Mouse (Mus musculus) hindbrain, embryonic 13.5 days (tissue): ENCODE data around the gene Rai14. TPM values are rescaled to one million over a fixed set of nuclear protein-coding genes. Genes with fewer than 3 reads are reported as not detected.

Source experiments
- ATAC-seq: fragments of 200-750 bp; cut with Nextera tagmentation; 2 replicates; pipeline ENCODE4 v1.8.0; 2017; ENCODE audit warnings: moderate TSS enrichment; ENCODE audit not compliant: low FRiP score
- H3K27ac ChIP-seq: fragments of 300-500 bp; sonication (generic); 2 replicates; pipeline ENCODE4 v1.5.1; 2015; ENCODE audit warnings: inconsistent platforms, mild to moderate bottlenecking, moderate library complexity
- H3K27me3 ChIP-seq: fragments of 300-500 bp; sonication (generic); 2 replicates; pipeline ENCODE4 v1.6.1; 2015; ENCODE audit warnings: mild to moderate bottlenecking, inconsistent platforms
- H3K36me3 ChIP-seq: fragments of 300-500 bp; sonication (generic); 2 replicates; pipeline ENCODE4 v1.6.1; 2015; ENCODE audit warnings: mild to moderate bottlenecking, inconsistent platforms
- H3K4me1 ChIP-seq: fragments of 300-500 bp; sonication (generic); replicated peaks from 2 replicates; pipeline ENCODE4 v1.6.1; 2015; ENCODE audit warnings: inconsistent platforms
- H3K4me2 ChIP-seq: fragments of 300-500 bp; sonication (generic); 2 replicates; pipeline ENCODE4 v1.6.1; 2015; ENCODE audit warnings: inconsistent platforms, mild to moderate bottlenecking, moderate library complexity
- H3K4me3 ChIP-seq: fragments of 300-500 bp; sonication (generic); 2 replicates; pipeline ENCODE4 v1.5.1; 2015; ENCODE audit warnings: mild to moderate bottlenecking, inconsistent platforms
- H3K9ac ChIP-seq: fragments of 300-500 bp; sonication (generic); 2 replicates; pipeline ENCODE4 v1.6.1; 2015; ENCODE audit warnings: mild to moderate bottlenecking, inconsistent platforms
- H3K9me3 ChIP-seq: fragments of 300-500 bp; sonication (generic); 2 replicates; pipeline ENCODE4 v1.6.1; 2016; ENCODE audit warnings: inconsistent platforms
- WGBS: fragments of 180-500 bp; shearing (Covaris S2); methylation state at CpG from one replicate; pipeline ENCODE4 v1.1.7; 2015; 5-methylcytosine and 5-hydroxymethylcytosine counted together
- polyA plus RNA-seq: library from polyadenylated mRNA; unstranded; fragments of >200 nt; fragmentation: Nextera tagmentation; extraction: Ambion mirVana; gene quantifications from 2 replicates; pipeline ENCODE4 v1.2.1, GENCODE M21; 2015

The Rai14 gene
- polyA plus RNA-seq, 1 experiment from 2014 or later = 19.1 TPM

GRCm38 (mm10) chr15:10738354-10739142 lies 24.1 kb upstream of the Rai14 start:
- no peaks in the 10 kb centered on the region for H3K4me1 ChIP-seq
- H3K4me2 ChIP-seq = no peak overlapping the region
- no peaks in the 10 kb centered on the region for H3K36me3 ChIP-seq
- H3K4me3 ChIP-seq = no peak overlapping the region
- no peak overlapping the region for H3K27ac ChIP-seq
- H3K27me3 ChIP-seq = no peaks in the 10 kb centered on the region
- no peaks in the 10 kb centered on the region for H3K9me3 ChIP-seq
- no peak for ATAC-seq
- WGBS = 82% methylated on average over 6 of the region's 6 CpGs
- no peak overlapping the region for H3K9ac ChIP-seq

GRCm38 (mm10) chr15:10735948-10736347 lies 21.5 kb upstream of the Rai14 start:
- Histone ChIP-seq H3K4me1 (no peaks in the 10 kb centered on the region), H3K27me3 (no peaks in the 10 kb centered on the region), H3K4me2 (no peak overlapping the region), H3K27ac (no peak overlapping the region), H3K36me3 (no peaks in the 10 kb centered on the region), H3K4me3 (no peak overlapping the region), H3K9me3 (no peaks in the 10 kb centered on the region), H3K9ac (no peak overlapping the region)
- ATAC-seq = no peak
- 79% methylated on average over 4 of the region's 4 CpGs for WGBS

- no peak for ATAC-seq
- Histone ChIP-seq H3K27ac (no peak overlapping the region), H3K4me2 (no peak overlapping the region), H3K9ac (no peak overlapping the region), H3K9me3 (no peaks in the 10 kb centered on the region), H3K4me3 (no peak overlapping the region), H3K4me1 (no peaks in the 10 kb centered on the region), H3K36me3 (no peaks in the 10 kb centered on the region), H3K27me3 (no peaks in the 10 kb centered on the region)
- WGBS = 87% methylated on average over 8 of the region's 8 CpGs
These were observed 20.8 kb upstream of the Rai14 start for GRCm38 (mm10) chr15:10735216-10735615.

GRCm38 (mm10) chr15:10731398-10731797 lies 17.0 kb upstream of the Rai14 start:
- no peaks in the 10 kb centered on the region for H3K4me1 ChIP-seq
- no peaks in the 10 kb centered on the region for H3K27me3 ChIP-seq
- no peak overlapping the region for H3K9ac ChIP-seq
- no peaks in the 10 kb centered on the region for H3K9me3 ChIP-seq
- no peak overlapping the region for H3K4me3 ChIP-seq
- ATAC-seq = no peak
- no peak overlapping the region for H3K27ac ChIP-seq
- no peaks in the 10 kb centered on the region for H3K36me3 ChIP-seq
- 88% methylated on average over 3 of the region's 3 CpGs for WGBS
- no peak overlapping the region for H3K4me2 ChIP-seq

- H3K27ac ChIP-seq = no peak overlapping the region
- no peak overlapping the region for H3K4me3 ChIP-seq
- H3K4me2 ChIP-seq = no peak overlapping the region
- WGBS = 85% methylated on average over 3 of the region's 3 CpGs
- no peak for ATAC-seq
- H3K9ac ChIP-seq = no peak overlapping the region
- no peaks in the 10 kb centered on the region for H3K27me3 ChIP-seq
- H3K36me3 ChIP-seq = no peaks in the 10 kb centered on the region
- H3K9me3 ChIP-seq = no peaks in the 10 kb centered on the region
- peaks cover 15% of the 10 kb centered on the region for H3K4me1 ChIP-seq
These were observed 11.8 kb upstream of the Rai14 start for GRCm38 (mm10) chr15:10726272-10726671.

GRCm38 (mm10) chr15:10724857-10725256 lies 10.4 kb upstream of the Rai14 start:
- Histone ChIP-seq H3K36me3 (no peaks in the 10 kb centered on the region), H3K9me3 (no peaks in the 10 kb centered on the region), H3K4me1 (peaks cover 15% of the 10 kb centered on the region), H3K9ac (no peak overlapping the region), H3K27me3 (no peaks in the 10 kb centered on the region), H3K4me2 (no peak overlapping the region), H3K27ac (no peak overlapping the region), H3K4me3 (no peak overlapping the region)
- ATAC-seq = no peak
- WGBS = 82% methylated on average over 3 of the region's 3 CpGs

- Histone ChIP-seq H3K4me1 (peaks cover 15% of the 10 kb centered on the region), H3K4me2 (no peak overlapping the region), H3K4me3 (no peak overlapping the region), H3K36me3 (no peaks in the 10 kb centered on the region), H3K9me3 (no peaks in the 10 kb centered on the region), H3K9ac (no peak overlapping the region), H3K27ac (no peak overlapping the region), H3K27me3 (no peaks in the 10 kb centered on the region)
- ATAC-seq = no peak
- 77% methylated on average over 1 of the region's 1 CpGs for WGBS
These were observed 9.1 kb upstream of the Rai14 start for GRCm38 (mm10) chr15:10723507-10723906.

GRCm38 (mm10) chr15:10722629-10723339 lies 8.4 kb upstream of the Rai14 start:
- H3K4me3 ChIP-seq = no peak overlapping the region
- H3K36me3 ChIP-seq = no peaks in the 10 kb centered on the region
- H3K9me3 ChIP-seq = no peaks in the 10 kb centered on the region
- WGBS = 18% methylated on average over 12 of the region's 12 CpGs
- H3K27me3 ChIP-seq = no peaks in the 10 kb centered on the region
- peaks cover 15% of the 10 kb centered on the region for H3K4me1 ChIP-seq
- peak overlapping the region; percentile 11; the same call in 1 of the 2 replicates for H3K9ac ChIP-seq
- H3K4me2 ChIP-seq = no peak overlapping the region
- H3K27ac ChIP-seq = no peak overlapping the region
- ATAC-seq = no peak

GRCm38 (mm10) chr15:10721259-10721781 lies 6.9 kb upstream of the Rai14 start:
- Histone ChIP-seq H3K4me3 (no peak overlapping the region), H3K27ac (no peak overlapping the region), H3K4me2 (no peak overlapping the region), H3K27me3 (no peaks in the 10 kb centered on the region), H3K36me3 (no peaks in the 10 kb centered on the region), H3K9ac (no peak overlapping the region), H3K4me1 (peaks cover 15% of the 10 kb centered on the region), H3K9me3 (no peaks in the 10 kb centered on the region)
- ATAC-seq = no peak
- 93% methylated on average over 11 of the region's 11 CpGs for WGBS

- no peaks in the 10 kb centered on the region for H3K36me3 ChIP-seq
- H3K4me2 ChIP-seq = no peak overlapping the region
- H3K4me3 ChIP-seq = no peak overlapping the region
- no peak overlapping the region for H3K27ac ChIP-seq
- H3K27me3 ChIP-seq = peaks cover 3% of the 10 kb centered on the region; the same call in 1 of the 2 replicates
- ATAC-seq = no peak
- no peak overlapping the region for H3K9ac ChIP-seq
- H3K9me3 ChIP-seq = no peaks in the 10 kb centered on the region
- 71% methylated on average over 8 of the region's 8 CpGs for WGBS
- H3K4me1 ChIP-seq = peaks cover 15% of the 10 kb centered on the region
These were observed 6.2 kb upstream of the Rai14 start for GRCm38 (mm10) chr15:10720671-10721070.

GRCm38 (mm10) chr15:10720188-10720587 lies 5.8 kb upstream of the Rai14 start:
- Histone ChIP-seq H3K36me3 (no peaks in the 10 kb centered on the region), H3K4me1 (peaks cover 15% of the 10 kb centered on the region), H3K27ac (no peak overlapping the region), H3K9ac (no peak overlapping the region), H3K9me3 (no peaks in the 10 kb centered on the region), H3K4me2 (no peak overlapping the region), H3K4me3 (no peak overlapping the region), H3K27me3 (peaks cover 3% of the 10 kb centered on the region; the same call in 1 of the 2 replicates)
- no peak for ATAC-seq
- WGBS = 93% methylated on average over 11 of the region's 11 CpGs

- H3K4me3 ChIP-seq = no peak overlapping the region
- H3K27me3 ChIP-seq = peaks cover 6% of the 10 kb centered on the region; the same call in 1 of the 2 replicates
- no peaks in the 10 kb centered on the region for H3K36me3 ChIP-seq
- no peak overlapping the region for H3K9ac ChIP-seq
- H3K9me3 ChIP-seq = no peaks in the 10 kb centered on the region
- H3K4me2 ChIP-seq = no peak overlapping the region
- peaks cover 15% of the 10 kb centered on the region for H3K4me1 ChIP-seq
- no peak overlapping the region for H3K27ac ChIP-seq
- 96% methylated on average over 3 of the region's 3 CpGs for WGBS
- ATAC-seq = no peak
These were observed 5.1 kb upstream of the Rai14 start for GRCm38 (mm10) chr15:10719511-10719910.
